Mouse (Mus musculus): ENCODE data around the gene Mest. TPM values are rescaled to one million over a fixed set of nuclear protein-coding genes. Genes with fewer than 3 reads are reported as not detected.
A peak's percentile ranks its signal among the peaks of the same experiment; 100 is the strongest.

Gene Mest
- polyA plus RNA-seq, 1 experiment from 2014 or later, result 324 TPM

DNA sequence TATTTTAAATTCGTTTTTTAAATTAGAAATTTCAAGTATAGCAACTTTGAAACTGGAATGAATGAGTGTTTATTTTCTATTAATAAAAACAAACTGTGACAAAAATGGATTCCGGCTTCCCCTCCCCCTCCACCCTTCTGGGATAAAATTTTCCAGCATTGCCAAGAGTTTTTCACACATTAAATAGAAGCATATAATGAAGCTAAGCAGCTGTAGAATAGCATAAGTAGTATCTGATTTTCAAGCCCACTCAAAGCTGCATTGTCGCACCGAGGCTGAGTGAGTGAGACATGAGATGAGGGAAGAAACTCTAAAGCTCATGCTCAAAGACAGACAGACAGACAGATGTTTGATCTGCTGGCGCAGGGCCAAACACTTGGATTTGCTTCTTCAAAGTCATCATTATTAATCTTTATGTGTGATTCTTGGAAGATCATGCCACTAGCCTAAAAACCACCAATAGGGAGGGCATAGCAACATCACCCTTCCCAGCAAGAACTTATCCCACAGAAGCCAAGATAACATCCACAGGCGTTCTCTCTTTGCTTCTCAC, 25.1 kb downstream of the Mest start:
- Histone ChIP-seq H3K27ac (replicated peaks) (no peak overlapping the region), H3K9me3 (no peaks in the 10 kb centered on the region), H3K4me2 (no peak overlapping the region), H3K4me3 (no peak overlapping the region), H3K27me3 (no peaks in the 10 kb centered on the region), H3K9ac (no peak overlapping the region), H3K4me1 (replicated peaks) (no peaks in the 10 kb centered on the region), H3K36me3 (peaks cover 71% of the 10 kb centered on the region)
- ATAC-seq (ENCODE audit: low FRiP score, low read depth), result no peak
- 86% methylated on average over 6 of the region's 6 CpGs for WGBS

GRCm38 (mm10) chr6:30749042-30749689, 25.8 kb downstream of the Mest start:
- no peak overlapping the region for H3K4me2 ChIP-seq
- H3K36me3 ChIP-seq, result peaks cover 66% of the 10 kb centered on the region
- no peaks in the 10 kb centered on the region for H3K27me3 ChIP-seq
- H3K27ac ChIP-seq (replicated peaks), result no peak overlapping the region
- 65% methylated on average over 2 of the region's 2 CpGs for WGBS
- no peak for ATAC-seq (ENCODE audit: low FRiP score, low read depth)
- no peaks in the 10 kb centered on the region for H3K4me1 ChIP-seq (replicated peaks)
- no peak overlapping the region for H3K9ac ChIP-seq
- H3K9me3 ChIP-seq, result no peaks in the 10 kb centered on the region
- H3K4me3 ChIP-seq, result no peak overlapping the region

GRCm38 (mm10) chr6:30749892-30750291, 26.5 kb downstream of the Mest start:
- no peaks in the 10 kb centered on the region for H3K9me3 ChIP-seq
- peaks cover 64% of the 10 kb centered on the region for H3K36me3 ChIP-seq
- H3K4me3 ChIP-seq, result no peak overlapping the region
- no peak overlapping the region for H3K4me2 ChIP-seq
- no peaks in the 10 kb centered on the region for H3K4me1 ChIP-seq (replicated peaks)
- no peak overlapping the region for H3K27ac ChIP-seq (replicated peaks)
- no peak for ATAC-seq (ENCODE audit: low FRiP score, low read depth)
- no peaks in the 10 kb centered on the region for H3K27me3 ChIP-seq
- H3K9ac ChIP-seq, result no peak overlapping the region
- 81% methylated on average over 1 of the region's 1 CpGs for WGBS

- H3K4me2 ChIP-seq, result no peak overlapping the region
Observed at GRCm38 (mm10) chr6:30750482-30750881, 27.1 kb downstream of the Mest start.

DNA sequence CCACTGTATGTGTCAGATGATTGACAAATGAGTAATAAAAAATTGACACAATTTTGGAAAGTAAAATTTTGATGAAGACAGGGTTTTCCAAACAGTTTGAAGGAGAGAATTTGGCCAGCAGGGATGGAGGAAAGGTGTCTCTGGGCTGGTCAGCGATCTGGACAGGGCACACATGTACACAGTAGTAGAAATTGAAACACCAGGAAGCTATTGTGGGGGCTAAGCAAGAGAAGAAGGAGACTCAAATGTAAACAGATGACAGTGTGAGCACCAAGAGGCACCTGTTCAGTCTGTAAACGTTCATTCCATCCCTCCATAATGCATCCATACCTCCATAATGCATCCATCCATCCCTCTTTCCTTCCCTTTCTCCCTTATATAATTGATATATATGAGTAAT, 27.9 kb downstream of the Mest start:
- no peak overlapping the region for H3K27ac ChIP-seq (replicated peaks)
- peaks cover 50% of the 10 kb centered on the region for H3K36me3 ChIP-seq
- no peak overlapping the region for H3K4me3 ChIP-seq
- no peaks in the 10 kb centered on the region for H3K27me3 ChIP-seq
- H3K9ac ChIP-seq, result no peak overlapping the region
- no peaks in the 10 kb centered on the region for H3K4me1 ChIP-seq (replicated peaks)
- ATAC-seq (ENCODE audit: low FRiP score, low read depth), result no peak
- H3K4me2 ChIP-seq, result no peak overlapping the region
- H3K9me3 ChIP-seq, result no peaks in the 10 kb centered on the region
- WGBS, result 91% methylated on average over 2 of the region's 2 CpGs

More at GRCm38 (mm10) chr6:30750482-30750881, 27.1 kb downstream of the Mest start:
- WGBS, result 79% methylated on average over 6 of the region's 6 CpGs
- Histone ChIP-seq H3K4me1 (replicated peaks) (no peaks in the 10 kb centered on the region), H3K9me3 (no peaks in the 10 kb centered on the region), H3K27me3 (no peaks in the 10 kb centered on the region), H3K36me3 (peaks cover 58% of the 10 kb centered on the region), H3K4me3 (no peak overlapping the region), H3K27ac (replicated peaks) (no peak overlapping the region), H3K9ac (no peak overlapping the region)
- no peak for ATAC-seq (ENCODE audit: low FRiP score, low read depth)

MicroRNAs encoded within 50 kb of the gene (microRNA counts, 519-probe panel; counts per million panel counts)
- microRNA mmu-miR-335-3p (2,751 counts per million, percentile 51 among the panel's probes with 10 or more counts), microRNA mmu-miR-335-5p (4,688 counts per million, percentile 93 among the panel's probes with 10 or more counts)

Small RNA genes within 50 kb of the gene (microRNA-seq; reads per million reads assigned to microRNA genes)
- 38,502 reads per million, percentile 99 among the genes with 10 or more reads in this experiment for gene Mir335

Other genes with a start within 250 kb of the Mest start
- 25.4 and 30.3 TPM in 2 replicates for gene Tmem209, start 213.8 kb upstream of the Mest start, polyA plus RNA-seq (2015; fragmentation: Nextera tagmentation; extraction: Ambion mirVana)
- 0.22 TPM in 1 of 2 replicates, not detected in the other for gene Ssmem1, start 213.7 kb upstream of the Mest start, polyA plus RNA-seq (2015; fragmentation: Nextera tagmentation; extraction: Ambion mirVana)
- 7.3 and 8.5 TPM in 2 replicates for gene Cpa2, start 182.0 kb upstream of the Mest start, polyA plus RNA-seq (2015; fragmentation: Nextera tagmentation; extraction: Ambion mirVana)
- gene Cpa4, start 155.2 kb upstream of the Mest start, polyA plus RNA-seq (2015; fragmentation: Nextera tagmentation; extraction: Ambion mirVana), result 0.52 and 0.96 TPM in 2 replicates
- not detected in 2 replicates for gene Cpa5, start 112.5 kb upstream of the Mest start, polyA plus RNA-seq (2015; fragmentation: Nextera tagmentation; extraction: Ambion mirVana)
- gene Cpa1, start 84.3 kb upstream of the Mest start, polyA plus RNA-seq (2015; fragmentation: Nextera tagmentation; extraction: Ambion mirVana), result 0.73 and 1.0 TPM in 2 replicates
- 11.7 and 12.7 TPM in 2 replicates for gene Cep41, start 29.8 kb upstream of the Mest start, polyA plus RNA-seq (2015; fragmentation: Nextera tagmentation; extraction: Ambion mirVana)
- gene Copg2, start 173.2 kb downstream of the Mest start, polyA plus RNA-seq (2015; fragmentation: Nextera tagmentation; extraction: Ambion mirVana), result 27.8 and 28.2 TPM in 2 replicates
- gene Tsga13, start 192.0 kb downstream of the Mest start, polyA plus RNA-seq (2015; fragmentation: Nextera tagmentation; extraction: Ambion mirVana), result 0.26 TPM in 1 of 2 replicates, not detected in the other
- gene Klf14, start 235.5 kb downstream of the Mest start, polyA plus RNA-seq (2015; fragmentation: Nextera tagmentation; extraction: Ambion mirVana), result 0.22 and 0.25 TPM in 2 replicates

Measured in hindbrain, embryonic 15.5 days (tissue).